Comparison of ENCODE assay signal across 9 mouse cellular contexts in the genomic region with DNA sequence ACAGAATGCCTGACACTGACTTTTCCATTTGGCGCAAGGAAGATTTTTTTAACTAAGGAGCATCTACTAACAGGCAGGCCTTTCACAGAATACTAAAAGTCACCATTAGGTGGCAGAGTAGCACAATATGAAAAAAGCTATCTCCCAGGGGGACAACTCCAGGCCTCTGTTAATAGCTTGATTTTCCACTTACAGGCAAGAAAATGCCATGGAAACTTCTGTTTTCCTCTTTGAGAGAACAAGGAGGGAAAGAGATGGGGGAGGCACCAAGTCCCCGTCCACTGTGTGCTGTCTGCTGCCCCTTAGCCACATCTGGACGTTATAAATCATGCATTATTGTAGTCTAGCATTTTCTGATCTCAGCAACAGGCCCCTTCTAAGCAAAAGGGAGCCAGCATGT.
DNase-seq lines count a peak whose midpoint lies in the region; ATAC-seq and TF ChIP-seq lines count a peak whose summit lies in the region.
"Had no signal": no experiment of that assay in that cellular context is flagged by ENCODE, and none has a peak within 500 bp of the region (broad histone marks: within the 10 kb centered on the region; RNA-seq: fewer than 3 reads in every experiment).

No protein-coding gene starts in this region.

- H3K4me3 ChIP-seq in heart, embryonic 10.5 days = no peak overlapping the region
- H3K4me3 ChIP-seq in embryonic facial prominence, embryonic 15.5 days (replicated peaks) = no peak overlapping the region
- no peak overlapping the region for H3K4me3 ChIP-seq in intestine, embryonic 14.5 days (ENCODE audit: low read depth, low read length)
- no peak overlapping the region for H3K4me3 ChIP-seq in limb, embryonic 11.5 days (ENCODE audit: low read depth, low read length)
- H3K4me3 ChIP-seq in neural tube, embryonic 14.5 days (ENCODE audit: low read depth, low read length) = no peak overlapping the region
- H3K4me3 ChIP-seq: megakaryocyte, embryonic 14.5 days had no signal

- H3K27ac ChIP-seq in heart, embryonic 10.5 days = no peak overlapping the region
- H3K27ac ChIP-seq in embryonic facial prominence, embryonic 15.5 days (replicated peaks) = peak overlapping the region; percentile 72; the same call in 1 of the 2 replicates
- peak overlapping the region; percentile 43; the same call in 1 of the 2 replicates for H3K27ac ChIP-seq in intestine, embryonic 14.5 days (ENCODE audit: low read depth)
- H3K27ac ChIP-seq in limb, embryonic 11.5 days (replicated peaks; ENCODE audit: low read depth, low read length) = peak overlapping the region; percentile 74
- peak overlapping the region; percentile 1; the same call in 1 of the 2 replicates for H3K27ac ChIP-seq in neural tube, embryonic 14.5 days (ENCODE audit: low read depth, low read length)

- H3K9me3 ChIP-seq in heart, embryonic 10.5 days = no peaks in the 10 kb centered on the region
- H3K9me3 ChIP-seq in embryonic facial prominence, embryonic 15.5 days (replicated peaks) = no peaks in the 10 kb centered on the region
- no peaks in the 10 kb centered on the region for H3K9me3 ChIP-seq in intestine, embryonic 14.5 days (ENCODE audit: control insufficient read depth, low read length)
- no peaks in the 10 kb centered on the region for H3K9me3 ChIP-seq in limb, embryonic 11.5 days (ENCODE audit: control insufficient read depth, low read length)
- H3K9me3 ChIP-seq in neural tube, embryonic 14.5 days (ENCODE audit: control insufficient read depth, low read length) = no peaks in the 10 kb centered on the region
- H3K9me3 ChIP-seq: megakaryocyte, embryonic 14.5 days had no signal

- H3K9ac ChIP-seq in embryonic facial prominence, embryonic 15.5 days = no peak overlapping the region
- no peak overlapping the region for H3K9ac ChIP-seq in intestine, embryonic 14.5 days (ENCODE audit: low read length)
- H3K9ac ChIP-seq in limb, embryonic 11.5 days (ENCODE audit: low read length) = no peak overlapping the region
- H3K9ac ChIP-seq in neural tube, embryonic 14.5 days (replicated peaks; ENCODE audit: low read depth, low read length) = no peak overlapping the region

- peaks cover 28% of the 10 kb centered on the region for H3K27me3 ChIP-seq in heart, embryonic 10.5 days (ENCODE audit: insufficient read depth, poor library complexity, severe bottlenecking)
- no peaks in the 10 kb centered on the region for H3K27me3 ChIP-seq in Patski
- peaks cover 7% of the 10 kb centered on the region; the same call in 1 of the 2 replicates for H3K27me3 ChIP-seq in embryonic facial prominence, embryonic 15.5 days
- H3K27me3 ChIP-seq in intestine, embryonic 14.5 days (replicated peaks; ENCODE audit: control insufficient read depth, insufficient read depth, low read length) = no peaks in the 10 kb centered on the region
- H3K27me3 ChIP-seq in limb, embryonic 11.5 days (ENCODE audit: control insufficient read depth, insufficient read depth, low read length) = no peaks in the 10 kb centered on the region
- no peaks in the 10 kb centered on the region for H3K27me3 ChIP-seq in neural tube, embryonic 14.5 days (ENCODE audit: control insufficient read depth, insufficient read depth, low read length)

- WGBS in heart, embryonic 10.5 days = 28% methylated on average over 3 of the region's 3 CpGs
- WGBS in embryonic facial prominence, embryonic 15.5 days = 17% methylated on average over 3 of the region's 3 CpGs
- WGBS in intestine, embryonic 14.5 days = 17% methylated on average over 3 of the region's 3 CpGs
- WGBS in limb, embryonic 11.5 days = 20% methylated on average over 3 of the region's 3 CpGs
- WGBS in neural tube, embryonic 14.5 days = 21% methylated on average over 3 of the region's 3 CpGs

- POLR2A ChIA-PET in Patski (lab: Charles Lee) = no interaction called here

- in situ Hi-C loops in Patski (cut with MboI; ENCODE audit: low pct_unique_long_range_greater_than_20kb) = loop anchor here (5.0 to 10.0 kb wide), 3 partner anchors 474 to 1667 kb away; no protein-coding TSS in a partner anchor

- H3K4me2 ChIP-seq in embryonic facial prominence, embryonic 15.5 days (replicated peaks) = no peak overlapping the region
- H3K4me2 ChIP-seq in intestine, embryonic 14.5 days (ENCODE audit: low read length) = no peak overlapping the region
- no peak overlapping the region for H3K4me2 ChIP-seq in limb, embryonic 11.5 days (ENCODE audit: low read depth, severe bottlenecking)
- H3K4me2 ChIP-seq in neural tube, embryonic 14.5 days (ENCODE audit: low read depth, low read length) = no peak overlapping the region

- no peaks in the 10 kb centered on the region; the same call in 1 of the 2 replicates for H3K4me1 ChIP-seq in heart, embryonic 10.5 days
- peaks cover 16% of the 10 kb centered on the region for H3K4me1 ChIP-seq in embryonic facial prominence, embryonic 15.5 days
- peaks cover 19% of the 10 kb centered on the region for H3K4me1 ChIP-seq in intestine, embryonic 14.5 days (replicated peaks; ENCODE audit: control insufficient read depth, insufficient read depth, low read length)
- H3K4me1 ChIP-seq in limb, embryonic 11.5 days (ENCODE audit: control insufficient read depth, insufficient read depth, low read length) = peaks cover 44% of the 10 kb centered on the region
- peaks cover 27% of the 10 kb centered on the region for H3K4me1 ChIP-seq in neural tube, embryonic 14.5 days (ENCODE audit: control insufficient read depth, insufficient read depth, low read length)
- H3K4me1 ChIP-seq: megakaryocyte, embryonic 14.5 days had no signal

- ATAC-seq in Patski = no peak
- ATAC-seq in embryonic facial prominence, embryonic 15.5 days (ENCODE audit: insufficient number of reproducible peaks, low FRiP score, low TSS enrichment, low read depth) = peak; percentile 66
- peak; percentile 43; the same call in 1 of the 2 replicates for ATAC-seq in intestine, embryonic 14.5 days (replicated peaks; ENCODE audit: low FRiP score, low TSS enrichment, low read depth)
- peak; percentile 58 for ATAC-seq in limb, embryonic 11.5 days (ENCODE audit: insufficient number of reproducible peaks, low FRiP score, low TSS enrichment, low read depth)
- ATAC-seq in neural tube, embryonic 14.5 days (ENCODE audit: low read depth) = peak; percentile 12; the same call in 1 of the 2 replicates
- ATAC-seq in activated CD4-positive, CD25-positive, alpha-beta regulatory T cell, adult 4 months = no peak

- DNase-seq in heart, adult 11 months = peak; percentile 90
- no peak for DNase-seq in heart, embryonic 10.5 days (ENCODE audit: low spot score)
- DNase-seq in Patski (ENCODE audit: low read depth, low spot score) = no peak
- DNase-seq in intestine, embryonic 14.5 days (ENCODE audit: low spot score) = no peak
- peak; percentile 70 for DNase-seq in limb, embryonic 11.5 days (ENCODE audit: low spot score)

- TF ChIP-seq CTCF in Patski (IDR thresholded peaks at IDR 0.05) = peak; percentile 74

- no peaks in the 10 kb centered on the region for H3K36me3 ChIP-seq in heart, embryonic 10.5 days
- H3K36me3 ChIP-seq in embryonic facial prominence, embryonic 15.5 days = no peaks in the 10 kb centered on the region
- no peaks in the 10 kb centered on the region for H3K36me3 ChIP-seq in intestine, embryonic 14.5 days (ENCODE audit: control insufficient read depth, insufficient read depth, low read length)
- no peaks in the 10 kb centered on the region for H3K36me3 ChIP-seq in limb, embryonic 11.5 days (ENCODE audit: control insufficient read depth, insufficient read depth, low read length)
- no peaks in the 10 kb centered on the region for H3K36me3 ChIP-seq in neural tube, embryonic 14.5 days (ENCODE audit: control insufficient read depth, insufficient read depth, low read length)

- CTCF ChIA-PET in Patski (lab: Charles Lee) = interaction anchor here (0.9 to 1.5 kb wide), 10 partner anchors 9 to 1668 kb away, joined by 3 to 9 read pairs (median 3); no protein-coding TSS in a partner anchor

Comparison
In these comparisons a context has a peak if more than half of its experiments do, and no peak if none do; other contexts are left out.
1. DNase-seq: peak in heart, adult 11 months (single experiment) and limb, embryonic 11.5 days (single experiment); none in heart, embryonic 10.5 days (single experiment), Patski (single experiment) and intestine, embryonic 14.5 days (single experiment).
2. ATAC-seq: peak in embryonic facial prominence, embryonic 15.5 days (single experiment), intestine, embryonic 14.5 days (single experiment), limb, embryonic 11.5 days (single experiment) and neural tube, embryonic 14.5 days (single experiment); none in Patski (single experiment) and activated CD4-positive, CD25-positive, alpha-beta regulatory T cell, adult 4 months (single experiment).